Mouse (Mus musculus): ENCODE data around the gene Katnbl1. TPM values are rescaled to one million over a fixed set of nuclear protein-coding genes. Genes with fewer than 3 reads are reported as not detected.

The Katnbl1 gene
- total RNA-seq (2015; ENCODE audit: low replicate concordance) (21.3 and 29.3 TPM in 2 replicates), total RNA-seq (2017; ENCODE audit: low replicate concordance) (20.7 and 21.3 TPM in 2 replicates)

- ATAC-seq (replicated peaks; ENCODE audit: low FRiP score, poor library complexity, severe bottlenecking): peak; percentile 97
Observed at GRCm38 (mm10) chr2:112378973-112379898, at the start of gene Katnbl1. TSS of gene Katnbl1 (plus strand) at chr2:112379211.

- no peak for ATAC-seq (replicated peaks; ENCODE audit: low FRiP score, poor library complexity, severe bottlenecking)
Observed at GRCm38 (mm10) chr2:112332051-112332898, 46.7 kb upstream of the Katnbl1 start.

- no peak for ATAC-seq (replicated peaks; ENCODE audit: low FRiP score, poor library complexity, severe bottlenecking)
Observed at GRCm38 (mm10) chr2:112337211-112337610, 41.8 kb upstream of the Katnbl1 start.

GRCm38 (mm10) chr2:112339736-112340135, 39.3 kb upstream of the Katnbl1 start:
- no peak for ATAC-seq (replicated peaks; ENCODE audit: low FRiP score, poor library complexity, severe bottlenecking)

- no peak for ATAC-seq (replicated peaks; ENCODE audit: low FRiP score, poor library complexity, severe bottlenecking)
Observed at GRCm38 (mm10) chr2:112341117-112341516, 37.9 kb upstream of the Katnbl1 start.

GRCm38 (mm10) chr2:112348246-112348645, 30.8 kb upstream of the Katnbl1 start:
- ATAC-seq (replicated peaks; ENCODE audit: low FRiP score, poor library complexity, severe bottlenecking): no peak

GRCm38 (mm10) chr2:112353685-112354455, 25.1 kb upstream of the Katnbl1 start:
- ATAC-seq (replicated peaks; ENCODE audit: low FRiP score, poor library complexity, severe bottlenecking): no peak

- ATAC-seq (replicated peaks; ENCODE audit: low FRiP score, poor library complexity, severe bottlenecking): no peak
Observed at GRCm38 (mm10) chr2:112359611-112360010, 19.4 kb upstream of the Katnbl1 start.

GRCm38 (mm10) chr2:112360012-112360780, 18.8 kb upstream of the Katnbl1 start:
- no peak for ATAC-seq (replicated peaks; ENCODE audit: low FRiP score, poor library complexity, severe bottlenecking)

- ATAC-seq (replicated peaks; ENCODE audit: low FRiP score, poor library complexity, severe bottlenecking): no peak
Observed at GRCm38 (mm10) chr2:112360781-112361169, 18.2 kb upstream of the Katnbl1 start.

GRCm38 (mm10) chr2:112367222-112367621, 11.8 kb upstream of the Katnbl1 start:
- peak; percentile 58 for ATAC-seq (replicated peaks; ENCODE audit: low FRiP score, poor library complexity, severe bottlenecking)

- peak; percentile 95 for ATAC-seq (replicated peaks; ENCODE audit: low FRiP score, poor library complexity, severe bottlenecking)
Observed at GRCm38 (mm10) chr2:112367726-112368673, 11.0 kb upstream of the Katnbl1 start, which contains the start of gene Emc4. TSS of gene Emc4 (minus strand) at chr2:112368027.

- no peak for ATAC-seq (replicated peaks; ENCODE audit: low FRiP score, poor library complexity, severe bottlenecking)
Observed at GRCm38 (mm10) chr2:112369941-112370340, 9.1 kb upstream of the Katnbl1 start.

GRCm38 (mm10) chr2:112373141-112373540, 5.9 kb upstream of the Katnbl1 start:
- no peak for ATAC-seq (replicated peaks; ENCODE audit: low FRiP score, poor library complexity, severe bottlenecking)

- no peak for ATAC-seq (replicated peaks; ENCODE audit: low FRiP score, poor library complexity, severe bottlenecking)
Observed at GRCm38 (mm10) chr2:112374610-112375009, 4.4 kb upstream of the Katnbl1 start.

- no peak for ATAC-seq (replicated peaks; ENCODE audit: low FRiP score, poor library complexity, severe bottlenecking)
Observed at GRCm38 (mm10) chr2:112380131-112380530, 1.1 kb downstream of the Katnbl1 start.

- no peak for ATAC-seq (replicated peaks; ENCODE audit: low FRiP score, poor library complexity, severe bottlenecking)
Observed at GRCm38 (mm10) chr2:112381219-112381618, 2.2 kb downstream of the Katnbl1 start.

- no peak for ATAC-seq (replicated peaks; ENCODE audit: low FRiP score, poor library complexity, severe bottlenecking)
Observed at GRCm38 (mm10) chr2:112390843-112391242, 11.8 kb downstream of the Katnbl1 start.

All from erythroid progenitor cell, adult 5-6 weeks (primary cell).